Mouse (Mus musculus) liver, embryonic 13.5 days (tissue): Measurements from ENCODE around the gene Rbfox1. TPM values are rescaled to one million over a fixed set of nuclear protein-coding genes. Genes with fewer than 3 reads are reported as not detected.

Experiments used
- ATAC-seq: fragments of 200-750 bp; cut with Nextera tagmentation; 2 replicates; pipeline ENCODE4 v1.8.0; 2017; ENCODE audit warnings: low read depth, mild to moderate bottlenecking, moderate number of reproducible peaks, moderate library complexity
- DNase-seq: peaks from one replicate; pipeline ENCODE4 v3.0.0; 2022
- H3K27ac ChIP-seq: fragments of 300-500 bp; sonication (generic); 2 replicates; pipeline ENCODE4 v1.5.1; 2015; ENCODE audit warnings: moderate library complexity, mild to moderate bottlenecking, inconsistent platforms
- H3K27me3 ChIP-seq: fragments of 300-500 bp; sonication (generic); 2 replicates; pipeline ENCODE4 v1.6.1; 2015; ENCODE audit warnings: mild to moderate bottlenecking, inconsistent platforms
- H3K36me3 ChIP-seq: fragments of 300-500 bp; sonication (generic); 2 replicates; pipeline ENCODE4 v1.6.1; 2015; ENCODE audit warnings: mild to moderate bottlenecking, inconsistent platforms
- H3K4me1 ChIP-seq: fragments of 300-500 bp; sonication (generic); replicated peaks from 2 replicates; pipeline ENCODE4 v1.6.1; 2015; ENCODE audit warnings: inconsistent platforms
- H3K4me2 ChIP-seq: fragments of 300-500 bp; sonication (generic); 2 replicates; pipeline ENCODE4 v1.6.1; 2015; ENCODE audit warnings: inconsistent platforms, mild to moderate bottlenecking, moderate library complexity
- H3K4me3 ChIP-seq: fragments of 300-500 bp; sonication (generic); replicated peaks from 2 replicates; pipeline ENCODE4 v1.5.1; 2015; ENCODE audit warnings: mild to moderate bottlenecking, inconsistent platforms
- H3K9ac ChIP-seq: fragments of 300-500 bp; sonication (generic); 2 replicates; pipeline ENCODE4 v1.6.1; 2015; ENCODE audit warnings: mild to moderate bottlenecking, inconsistent platforms
- H3K9me3 ChIP-seq: fragments of 300-500 bp; sonication (generic); replicated peaks from 2 replicates; pipeline ENCODE4 v1.6.1; 2016; ENCODE audit warnings: inconsistent platforms
- WGBS: fragments of 180-500 bp; shearing (Covaris S2); methylation state at CpG from one replicate; pipeline ENCODE4 v1.1.7; 2015; ENCODE audit not compliant: insufficient replicate concordance; 5-methylcytosine and 5-hydroxymethylcytosine counted together
- polyA plus RNA-seq: library from polyadenylated mRNA; unstranded; fragments of >200 nt; fragmentation: Nextera tagmentation; extraction: Ambion mirVana; gene quantifications from 2 replicates; pipeline ENCODE4 v1.2.1, GENCODE M21; 2015

Gene Rbfox1
- polyA plus RNA-seq, 1 experiment from 2014 or later, result 0.29 TPM

- Histone ChIP-seq H3K36me3 (no peaks in the 10 kb centered on the region), H3K4me3 (no peak overlapping the region), H3K27ac (no peak overlapping the region), H3K9ac (no peak overlapping the region), H3K4me1 (no peaks in the 10 kb centered on the region), H3K9me3 (0 out of 2 replicates have a peak, but pooled peaks cover 2% of the 10 kb centered on the region), H3K27me3 (no peaks in the 10 kb centered on the region), H3K4me2 (no peak overlapping the region)
- ATAC-seq (no peak), DNase-seq (no peak)
- WGBS, result 61% methylated on average over 4 of the region's 4 CpGs
These were observed 538.8 kb downstream of the Rbfox1 start for GRCm38 (mm10) chr16:6423878-6424409.

GRCm38 (mm10) chr16:6424738-6425137, 539.6 kb downstream of the Rbfox1 start:
- Histone ChIP-seq H3K4me2 (no peak overlapping the region), H3K27ac (no peak overlapping the region), H3K4me1 (no peaks in the 10 kb centered on the region), H3K4me3 (no peak overlapping the region), H3K9me3 (0 out of 2 replicates have a peak, but pooled peaks cover 2% of the 10 kb centered on the region), H3K9ac (no peak overlapping the region), H3K36me3 (no peaks in the 10 kb centered on the region), H3K27me3 (no peaks in the 10 kb centered on the region)
- ATAC-seq (no peak), DNase-seq (no peak)
- 44% methylated on average over 2 of the region's 2 CpGs for WGBS

- ATAC-seq (no peak), DNase-seq (no peak)
- no peaks in the 10 kb centered on the region for H3K36me3 ChIP-seq
- WGBS, result 70% methylated on average over 12 of the region's 12 CpGs
- H3K9ac ChIP-seq, result no peak overlapping the region
- H3K27me3 ChIP-seq, result no peaks in the 10 kb centered on the region
- H3K4me1 ChIP-seq, result no peaks in the 10 kb centered on the region
- no peak overlapping the region for H3K4me3 ChIP-seq
- H3K9me3 ChIP-seq, result no peaks in the 10 kb centered on the region
- H3K27ac ChIP-seq, result no peak overlapping the region
- H3K4me2 ChIP-seq, result no peak overlapping the region
These were observed 542.4 kb downstream of the Rbfox1 start for GRCm38 (mm10) chr16:6427292-6428281.

- no peak for ATAC-seq
- no peak overlapping the region for H3K27ac ChIP-seq
- H3K4me3 ChIP-seq, result no peak overlapping the region
- 72% methylated on average over 2 of the region's 2 CpGs for WGBS
- H3K9ac ChIP-seq, result no peak overlapping the region
- H3K36me3 ChIP-seq, result no peaks in the 10 kb centered on the region
- no peaks in the 10 kb centered on the region for H3K4me1 ChIP-seq
- no peak for DNase-seq
- H3K9me3 ChIP-seq, result no peaks in the 10 kb centered on the region
- no peak overlapping the region for H3K4me2 ChIP-seq
- no peaks in the 10 kb centered on the region for H3K27me3 ChIP-seq
These were observed 545.8 kb downstream of the Rbfox1 start for GRCm38 (mm10) chr16:6430981-6431380.

- Histone ChIP-seq H3K9me3 (no peaks in the 10 kb centered on the region), H3K36me3 (no peaks in the 10 kb centered on the region), H3K9ac (no peak overlapping the region), H3K27me3 (no peaks in the 10 kb centered on the region), H3K4me3 (no peak overlapping the region), H3K4me2 (no peak overlapping the region), H3K4me1 (no peaks in the 10 kb centered on the region), H3K27ac (no peak overlapping the region)
- no peak for ATAC-seq
- WGBS, result 45% methylated on average over 2 of the region's 2 CpGs
- DNase-seq, result no peak
These were observed 551.3 kb downstream of the Rbfox1 start for GRCm38 (mm10) chr16:6436445-6436844.

- no peak overlapping the region for H3K27ac ChIP-seq
- 33% methylated on average over 5 of the region's 5 CpGs for WGBS
These were observed 563.1 kb downstream of the Rbfox1 start for GRCm38 (mm10) chr16:6448250-6448649.

GRCm38 (mm10) chr16:6455349-6455748, 570.2 kb downstream of the Rbfox1 start:
- 45% methylated on average over 3 of the region's 3 CpGs for WGBS
- Histone ChIP-seq H3K36me3 (no peaks in the 10 kb centered on the region), H3K27me3 (no peaks in the 10 kb centered on the region), H3K27ac (no peak overlapping the region), H3K9me3 (no peaks in the 10 kb centered on the region), H3K4me2 (no peak overlapping the region), H3K9ac (no peak overlapping the region), H3K4me1 (no peaks in the 10 kb centered on the region), H3K4me3 (no peak overlapping the region)
- ATAC-seq, result no peak
- no peak for DNase-seq

More at GRCm38 (mm10) chr16:6448250-6448649, 563.1 kb downstream of the Rbfox1 start:
- Histone ChIP-seq H3K36me3 (no peaks in the 10 kb centered on the region), H3K4me2 (no peak overlapping the region), H3K27me3 (no peaks in the 10 kb centered on the region), H3K9ac (no peak overlapping the region), H3K4me1 (no peaks in the 10 kb centered on the region), H3K4me3 (no peak overlapping the region), H3K9me3 (no peaks in the 10 kb centered on the region)
- no peak for DNase-seq
- ATAC-seq, result no peak

GRCm38 (mm10) chr16:6479094-6479590, 594.0 kb downstream of the Rbfox1 start:
- WGBS, result 26% methylated on average over 1 of the region's 1 CpGs
- no peaks in the 10 kb centered on the region for H3K36me3 ChIP-seq
- no peak for DNase-seq
- H3K9me3 ChIP-seq, result no peaks in the 10 kb centered on the region
- no peak overlapping the region for H3K27ac ChIP-seq
- H3K27me3 ChIP-seq, result no peaks in the 10 kb centered on the region
- no peak overlapping the region for H3K9ac ChIP-seq
- no peak for ATAC-seq
- H3K4me3 ChIP-seq, result no peak overlapping the region
- no peak overlapping the region for H3K4me2 ChIP-seq
- no peaks in the 10 kb centered on the region for H3K4me1 ChIP-seq

- Histone ChIP-seq H3K27ac (no peak overlapping the region), H3K4me2 (no peak overlapping the region), H3K36me3 (no peaks in the 10 kb centered on the region), H3K9ac (no peak overlapping the region), H3K4me1 (no peaks in the 10 kb centered on the region), H3K4me3 (no peak overlapping the region), H3K9me3 (no peaks in the 10 kb centered on the region), H3K27me3 (no peaks in the 10 kb centered on the region)
- DNase-seq (no peak), ATAC-seq (no peak)
- 20% methylated on average over 3 of the region's 3 CpGs for WGBS
These were observed 594.7 kb downstream of the Rbfox1 start for GRCm38 (mm10) chr16:6479616-6480410.

GRCm38 (mm10) chr16:6480411-6480728, 595.2 kb downstream of the Rbfox1 start:
- Histone ChIP-seq H3K4me1 (no peaks in the 10 kb centered on the region), H3K9ac (no peak overlapping the region), H3K36me3 (no peaks in the 10 kb centered on the region), H3K9me3 (no peaks in the 10 kb centered on the region), H3K27me3 (no peaks in the 10 kb centered on the region), H3K27ac (no peak overlapping the region), H3K4me2 (no peak overlapping the region), H3K4me3 (no peak overlapping the region)
- ATAC-seq (no peak), DNase-seq (no peak)
- WGBS, result 10% methylated on average over 5 of the region's 5 CpGs

- Histone ChIP-seq H3K27ac (no peak overlapping the region), H3K36me3 (no peaks in the 10 kb centered on the region), H3K9me3 (no peaks in the 10 kb centered on the region), H3K9ac (no peak overlapping the region), H3K27me3 (no peaks in the 10 kb centered on the region), H3K4me1 (no peaks in the 10 kb centered on the region), H3K4me3 (no peak overlapping the region), H3K4me2 (no peak overlapping the region)
- DNase-seq, result no peak
- ATAC-seq, result no peak
- WGBS, result 64% methylated on average over 8 of the region's 8 CpGs
These were observed 598.5 kb downstream of the Rbfox1 start for GRCm38 (mm10) chr16:6483628-6484027.
